Mouse (Mus musculus): ENCODE measurements around the gene Bcl2l1. TPM values are rescaled to one million over a fixed set of nuclear protein-coding genes. Genes with fewer than 3 reads are reported as not detected.

The Bcl2l1 gene
- total and polyA plus RNA-seq, 2 experiments from 2014 or later: 124 to 158 TPM

DNA sequence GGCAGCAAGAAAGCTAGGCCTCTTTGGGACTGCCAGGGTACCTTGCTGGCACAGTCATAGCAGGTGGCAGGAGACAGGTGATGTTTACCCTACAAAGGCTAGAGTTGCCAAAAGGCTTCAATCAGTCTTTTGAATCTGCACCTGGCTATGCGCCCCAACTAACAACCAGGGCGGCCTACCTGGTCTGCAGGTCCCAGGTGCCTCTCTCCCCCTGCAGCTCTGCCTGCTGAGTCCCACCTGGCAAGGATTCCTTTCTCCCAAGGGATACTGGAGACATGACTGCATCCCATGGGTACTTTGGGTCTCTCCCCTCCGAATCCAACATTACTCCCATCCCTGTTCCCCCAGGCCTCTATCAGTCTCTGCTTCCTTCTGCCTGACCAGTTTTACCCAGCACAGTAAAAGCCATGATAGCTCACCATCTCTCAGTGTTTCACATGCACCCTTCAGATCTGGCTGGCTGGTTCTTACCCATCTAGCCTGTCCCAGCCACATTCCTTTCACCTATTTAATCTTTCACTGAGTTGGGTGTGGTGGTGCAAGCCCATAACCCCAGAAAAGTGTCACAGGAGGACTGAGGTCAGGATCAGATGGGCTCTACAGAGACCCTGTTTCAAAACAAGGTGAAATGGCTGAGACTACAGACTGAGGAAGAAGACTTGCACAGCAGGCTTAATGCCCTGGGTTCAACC is 14.7 kb downstream of the Bcl2l1 start:
- Histone ChIP-seq H3K36me3 (ENCODE audit: insufficient read depth, low read length) (no peaks in the 10 kb centered on the region), H3K27me3 (ENCODE audit: insufficient read depth, low read length) (no peaks in the 10 kb centered on the region), H3K9ac (replicated peaks; ENCODE audit: low read length, poor library complexity, severe bottlenecking) (no peak overlapping the region), H3K4me1 (ENCODE audit: insufficient read depth, low read length) (peaks cover 8% of the 10 kb centered on the region; the same call in 1 of the 2 replicates), H3K4me2 (ENCODE audit: low read depth, low read length, poor library complexity, severe bottlenecking) (no peak overlapping the region), H3K9me3 (ENCODE audit: low read length) (no peaks in the 10 kb centered on the region), H3K4me3 (ENCODE audit: low read depth, low read length) (no peak overlapping the region), H3K27ac (ENCODE audit: low read depth, low read length) (no peak overlapping the region)
- TF ChIP-seq CTCF (IDR thresholded peaks at IDR 0.05): no peak
- DNase-seq (ENCODE audit: low spot score) (no peak), ATAC-seq (ENCODE audit: low FRiP score) (no peak)
- WGBS: 88% methylated on average over 3 of the region's 3 CpGs

DNA sequence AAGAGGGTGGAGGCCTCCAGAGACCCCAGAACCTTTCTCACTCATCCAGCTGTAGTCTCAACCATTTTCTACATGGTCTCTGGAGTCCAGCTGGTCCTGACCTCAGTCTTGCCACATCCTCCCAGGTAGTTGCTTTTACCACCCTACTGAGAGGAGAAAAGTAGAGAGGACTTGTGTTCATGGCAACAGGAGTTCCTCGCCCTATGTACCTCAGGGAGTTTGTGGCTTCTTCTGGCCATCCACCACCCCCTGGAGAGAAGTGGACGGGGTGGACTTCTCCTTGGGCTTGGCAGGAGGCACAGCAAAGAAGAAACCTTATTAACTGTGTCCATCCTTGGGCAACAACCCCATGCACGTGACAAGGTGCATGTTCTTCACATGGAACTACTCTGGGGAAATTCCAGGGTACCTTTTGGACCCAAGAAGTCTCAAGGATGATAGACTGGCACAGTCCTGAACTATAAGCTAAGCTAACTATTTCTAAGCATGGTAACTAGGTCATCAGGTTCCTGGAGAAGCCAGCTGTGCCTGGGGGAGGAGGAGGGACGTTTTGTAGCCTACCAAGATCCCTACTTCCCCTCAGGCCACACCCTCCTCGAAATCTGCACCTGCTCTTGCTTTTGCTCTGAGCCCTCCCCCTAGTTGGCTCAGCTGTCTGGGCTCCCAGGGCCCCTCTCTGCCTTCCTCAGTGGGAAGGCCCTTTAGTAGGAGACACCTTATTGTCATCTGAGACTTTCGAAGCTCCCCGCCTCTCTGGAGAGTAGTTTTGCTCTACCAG is 15.5 kb downstream of the Bcl2l1 start:
- no peaks in the 10 kb centered on the region for H3K9me3 ChIP-seq (ENCODE audit: low read length)
- ATAC-seq (ENCODE audit: low FRiP score): no peak
- H3K4me1 ChIP-seq (ENCODE audit: insufficient read depth, low read length): peaks cover 6% of the 10 kb centered on the region; the same call in 1 of the 2 replicates
- no peak overlapping the region for H3K4me2 ChIP-seq (ENCODE audit: low read depth, low read length, poor library complexity, severe bottlenecking)
- H3K27ac ChIP-seq (ENCODE audit: low read depth, low read length): no peak overlapping the region
- no peak overlapping the region for H3K9ac ChIP-seq (replicated peaks; ENCODE audit: low read length, poor library complexity, severe bottlenecking)
- 76% methylated on average over 7 of the region's 7 CpGs for WGBS
- no peaks in the 10 kb centered on the region for H3K36me3 ChIP-seq (ENCODE audit: insufficient read depth, low read length)
- no peak for TF ChIP-seq CTCF (IDR thresholded peaks at IDR 0.05)
- no peak overlapping the region for H3K4me3 ChIP-seq (ENCODE audit: low read depth, low read length)
- DNase-seq (ENCODE audit: low spot score): no peak
- H3K27me3 ChIP-seq (ENCODE audit: insufficient read depth, low read length): no peaks in the 10 kb centered on the region

- Histone ChIP-seq H3K9ac (replicated peaks; ENCODE audit: low read length, poor library complexity, severe bottlenecking) (no peak overlapping the region), H3K36me3 (ENCODE audit: insufficient read depth, low read length) (no peaks in the 10 kb centered on the region), H3K27ac (ENCODE audit: low read depth, low read length) (no peak overlapping the region), H3K27me3 (ENCODE audit: insufficient read depth, low read length) (no peaks in the 10 kb centered on the region), H3K4me2 (ENCODE audit: low read depth, low read length, poor library complexity, severe bottlenecking) (no peak overlapping the region), H3K9me3 (ENCODE audit: low read length) (no peaks in the 10 kb centered on the region), H3K4me1 (ENCODE audit: insufficient read depth, low read length) (peaks cover 6% of the 10 kb centered on the region; the same call in 1 of the 2 replicates), H3K4me3 (ENCODE audit: low read depth, low read length) (no peak overlapping the region)
- WGBS: 91% methylated on average over 6 of the region's 6 CpGs
- ATAC-seq (ENCODE audit: low FRiP score) (no peak), DNase-seq (ENCODE audit: low spot score) (no peak)
- no peak for TF ChIP-seq CTCF (IDR thresholded peaks at IDR 0.05)
These were observed 17.2 kb downstream of the Bcl2l1 start for GRCm38 (mm10) chr2:152814213-152814874.

DNA sequence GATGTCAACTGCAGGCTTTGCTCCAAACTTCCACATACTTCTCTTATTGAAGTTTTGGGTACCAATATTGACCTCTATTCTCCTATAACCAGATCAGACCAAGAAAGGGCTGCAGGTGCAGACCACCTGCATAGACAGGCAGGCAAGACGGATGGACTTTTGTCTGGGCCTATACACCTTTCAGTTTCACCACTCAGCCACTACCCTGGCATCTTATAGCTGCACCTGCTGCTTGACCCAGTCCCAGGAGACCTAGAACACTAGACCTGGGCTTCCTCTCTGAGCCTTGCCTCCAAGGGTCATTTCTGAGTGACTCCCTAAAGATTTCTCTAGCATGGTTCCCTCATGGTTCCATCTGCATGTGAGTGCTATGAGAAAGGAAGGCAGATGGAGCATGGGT is 18.3 kb downstream of the Bcl2l1 start:
- Histone ChIP-seq H3K4me3 (ENCODE audit: low read depth, low read length) (no peak overlapping the region), H3K9me3 (ENCODE audit: low read length) (no peaks in the 10 kb centered on the region), H3K27ac (ENCODE audit: low read depth, low read length) (no peak overlapping the region), H3K36me3 (ENCODE audit: insufficient read depth, low read length) (no peaks in the 10 kb centered on the region), H3K4me1 (ENCODE audit: insufficient read depth, low read length) (peaks cover 6% of the 10 kb centered on the region; the same call in 1 of the 2 replicates), H3K27me3 (ENCODE audit: insufficient read depth, low read length) (no peaks in the 10 kb centered on the region), H3K9ac (replicated peaks; ENCODE audit: low read length, poor library complexity, severe bottlenecking) (no peak overlapping the region), H3K4me2 (ENCODE audit: low read depth, low read length, poor library complexity, severe bottlenecking) (no peak overlapping the region)
- no peak for TF ChIP-seq CTCF (IDR thresholded peaks at IDR 0.05)
- WGBS: 95% methylated on average over 1 of the region's 1 CpGs
- DNase-seq (ENCODE audit: low spot score) (no peak), ATAC-seq (ENCODE audit: low FRiP score) (no peak)

DNA sequence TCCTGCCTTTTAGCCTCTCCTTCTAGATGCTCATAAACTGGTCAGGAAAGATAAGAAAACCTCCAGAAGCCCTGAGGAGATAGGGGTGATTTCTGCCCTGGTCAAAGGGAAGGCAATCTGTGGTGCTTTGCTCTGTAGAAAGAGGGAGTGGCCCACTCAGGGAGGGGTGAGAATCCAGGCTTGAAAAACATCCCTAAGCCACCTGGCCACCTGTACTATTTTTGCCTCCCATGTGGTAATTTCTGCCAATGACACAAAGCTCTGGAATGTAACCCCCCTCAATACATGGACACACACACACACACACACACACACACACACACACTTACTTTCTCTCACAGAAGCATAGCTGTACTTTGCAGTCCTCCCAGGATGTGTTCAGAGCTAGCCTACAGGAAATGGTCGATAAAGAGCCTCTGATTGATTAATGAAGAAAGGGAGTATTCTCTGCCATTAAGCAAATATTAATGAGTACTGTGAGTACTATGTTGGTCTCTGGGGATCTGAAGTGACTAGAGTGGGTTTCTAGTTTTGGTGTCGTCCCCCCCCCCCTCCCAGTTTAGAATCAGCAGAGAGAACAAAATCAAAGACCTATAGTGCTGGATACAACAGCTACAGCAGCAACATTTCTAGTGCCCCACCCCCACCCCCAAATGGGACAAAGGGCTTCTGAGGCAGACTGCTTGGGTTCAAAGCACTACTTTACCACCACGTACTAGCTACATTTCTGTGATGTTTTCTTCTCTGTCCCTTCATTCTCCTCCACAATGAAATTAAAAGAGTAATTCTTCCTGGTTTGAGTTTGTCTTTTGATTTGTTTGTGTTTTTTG is 20.0 kb downstream of the Bcl2l1 start:
- Histone ChIP-seq H3K4me3 (ENCODE audit: low read depth, low read length) (no peak overlapping the region), H3K4me2 (ENCODE audit: low read depth, low read length, poor library complexity, severe bottlenecking) (no peak overlapping the region), H3K9me3 (ENCODE audit: low read length) (no peaks in the 10 kb centered on the region), H3K9ac (replicated peaks; ENCODE audit: low read length, poor library complexity, severe bottlenecking) (no peak overlapping the region), H3K27ac (ENCODE audit: low read depth, low read length) (no peak overlapping the region), H3K4me1 (ENCODE audit: insufficient read depth, low read length) (peaks cover 3% of the 10 kb centered on the region; the same call in 1 of the 2 replicates), H3K27me3 (ENCODE audit: insufficient read depth, low read length) (no peaks in the 10 kb centered on the region), H3K36me3 (ENCODE audit: insufficient read depth, low read length) (no peaks in the 10 kb centered on the region)
- WGBS: 53% methylated on average over 3 of the region's 3 CpGs
- DNase-seq (ENCODE audit: low spot score): no peak
- no peak for ATAC-seq (ENCODE audit: low FRiP score)
- no peak for TF ChIP-seq CTCF (IDR thresholded peaks at IDR 0.05)
